Mouse (Mus musculus): ENCODE results near the gene Wdr43. TPM values are rescaled to one million over a fixed set of nuclear protein-coding genes. Genes with fewer than 3 reads are reported as not detected.
"Not testable (repeated sequence)": the region's sequence is repeated elsewhere in the genome, so short reads cannot be mapped to it uniquely, and the experiment has no call there.

The Wdr43 gene
- polyA plus RNA-seq, 1 experiment from 2014 or later = 104 TPM

GRCm38 (mm10) chr17:71631806-71632205, 16.1 kb downstream of the Wdr43 start:
- H3K4me1 ChIP-seq (ENCODE audit: control insufficient read depth, insufficient read depth, low read length) = no peaks in the 10 kb centered on the region
- no peak overlapping the region for H3K27ac ChIP-seq (replicated peaks; ENCODE audit: low read depth, low read length)
- no peak overlapping the region for H3K4me2 ChIP-seq (ENCODE audit: low read depth, low read length)
- H3K36me3 ChIP-seq (replicated peaks; ENCODE audit: control insufficient read depth, insufficient read depth, low read depth, low read length) = peaks cover 5% of the 10 kb centered on the region
- no peak for ATAC-seq (replicated peaks; ENCODE audit: insufficient number of reproducible peaks, low FRiP score, low TSS enrichment, low read depth)
- H3K4me3 ChIP-seq (ENCODE audit: low read depth, low read length) = no peak overlapping the region
- 85% methylated on average over 10 of the region's 10 CpGs for WGBS
- H3K9ac ChIP-seq (replicated peaks; ENCODE audit: low read length) = no peak overlapping the region
- H3K9me3 ChIP-seq (replicated peaks; ENCODE audit: control insufficient read depth, low read length) = no peaks in the 10 kb centered on the region
- no peaks in the 10 kb centered on the region for H3K27me3 ChIP-seq (ENCODE audit: control insufficient read depth, insufficient read depth, low read length)
- no peak for DNase-seq (ENCODE audit: low spot score)

- H3K4me3 ChIP-seq (ENCODE audit: low read depth, low read length) = no peak overlapping the region
- peaks cover 5% of the 10 kb centered on the region for H3K36me3 ChIP-seq (replicated peaks; ENCODE audit: control insufficient read depth, insufficient read depth, low read depth, low read length)
- H3K9ac ChIP-seq (replicated peaks; ENCODE audit: low read length) = no peak overlapping the region
- H3K4me2 ChIP-seq (ENCODE audit: low read depth, low read length) = no peak overlapping the region
- DNase-seq (ENCODE audit: low spot score) (no peak), ATAC-seq (replicated peaks; ENCODE audit: insufficient number of reproducible peaks, low FRiP score, low TSS enrichment, low read depth) (no peak)
- H3K27ac ChIP-seq (replicated peaks; ENCODE audit: low read depth, low read length) = no peak overlapping the region
- no peaks in the 10 kb centered on the region for H3K9me3 ChIP-seq (replicated peaks; ENCODE audit: control insufficient read depth, low read length)
- no peaks in the 10 kb centered on the region for H3K4me1 ChIP-seq (ENCODE audit: control insufficient read depth, insufficient read depth, low read length)
- 87% methylated on average over 8 of the region's 8 CpGs for WGBS
- H3K27me3 ChIP-seq (ENCODE audit: control insufficient read depth, insufficient read depth, low read length) = no peaks in the 10 kb centered on the region
Measured at GRCm38 (mm10) chr17:71633350-71633749, 17.7 kb downstream of the Wdr43 start.

GRCm38 (mm10) chr17:71636786-71637185, 21.1 kb downstream of the Wdr43 start:
- ATAC-seq (replicated peaks; ENCODE audit: insufficient number of reproducible peaks, low FRiP score, low TSS enrichment, low read depth) (no peak), DNase-seq (ENCODE audit: low spot score) (no peak)
- Histone ChIP-seq H3K36me3 (replicated peaks; ENCODE audit: control insufficient read depth, insufficient read depth, low read depth, low read length) (peaks cover 5% of the 10 kb centered on the region), H3K9ac (replicated peaks; ENCODE audit: low read length) (no peak overlapping the region), H3K4me3 (ENCODE audit: low read depth, low read length) (no peak overlapping the region), H3K27ac (replicated peaks; ENCODE audit: low read depth, low read length) (no peak overlapping the region), H3K4me2 (ENCODE audit: low read depth, low read length) (no peak overlapping the region), H3K27me3 (ENCODE audit: control insufficient read depth, insufficient read depth, low read length) (no peaks in the 10 kb centered on the region), H3K4me1 (ENCODE audit: control insufficient read depth, insufficient read depth, low read length) (no peaks in the 10 kb centered on the region), H3K9me3 (replicated peaks; ENCODE audit: control insufficient read depth, low read length) (no peaks in the 10 kb centered on the region)
- WGBS = 94% methylated on average over 8 of the region's 8 CpGs

- DNase-seq (ENCODE audit: low spot score) (no peak), ATAC-seq (replicated peaks; ENCODE audit: insufficient number of reproducible peaks, low FRiP score, low TSS enrichment, low read depth) (no peak)
- 91% methylated on average over 4 of the region's 4 CpGs for WGBS
- Histone ChIP-seq H3K36me3 (replicated peaks; ENCODE audit: control insufficient read depth, insufficient read depth, low read depth, low read length) (peaks cover 5% of the 10 kb centered on the region), H3K4me2 (ENCODE audit: low read depth, low read length) (no peak overlapping the region), H3K9ac (replicated peaks; ENCODE audit: low read length) (no peak overlapping the region), H3K27me3 (ENCODE audit: control insufficient read depth, insufficient read depth, low read length) (no peaks in the 10 kb centered on the region), H3K9me3 (replicated peaks; ENCODE audit: control insufficient read depth, low read length) (no peaks in the 10 kb centered on the region), H3K4me3 (ENCODE audit: low read depth, low read length) (no peak overlapping the region), H3K27ac (replicated peaks; ENCODE audit: low read depth, low read length) (no peak overlapping the region), H3K4me1 (ENCODE audit: control insufficient read depth, insufficient read depth, low read length) (no peaks in the 10 kb centered on the region)
Measured at GRCm38 (mm10) chr17:71637750-71638265, 22.1 kb downstream of the Wdr43 start.

GRCm38 (mm10) chr17:71639056-71639455, 23.4 kb downstream of the Wdr43 start:
- not testable (repeated sequence) for DNase-seq (ENCODE audit: low spot score); ATAC-seq (replicated peaks; ENCODE audit: insufficient number of reproducible peaks, low FRiP score, low TSS enrichment, low read depth); H3K9ac ChIP-seq (replicated peaks; ENCODE audit: low read length); H3K9me3 ChIP-seq (replicated peaks; ENCODE audit: control insufficient read depth, low read length); H3K27me3 ChIP-seq (ENCODE audit: control insufficient read depth, insufficient read depth, low read length); H3K36me3 ChIP-seq (replicated peaks; ENCODE audit: control insufficient read depth, insufficient read depth, low read depth, low read length); H3K4me2 ChIP-seq (ENCODE audit: low read depth, low read length); H3K4me3 ChIP-seq (ENCODE audit: low read depth, low read length); H3K4me1 ChIP-seq (ENCODE audit: control insufficient read depth, insufficient read depth, low read length); H3K27ac ChIP-seq (replicated peaks; ENCODE audit: low read depth, low read length)
- WGBS = 88% methylated on average over 5 of the region's 5 CpGs

GRCm38 (mm10) chr17:71640421-71641085, 24.9 kb downstream of the Wdr43 start:
- H3K4me3 ChIP-seq (ENCODE audit: low read depth, low read length) = no peak overlapping the region
- no peaks in the 10 kb centered on the region for H3K4me1 ChIP-seq (ENCODE audit: control insufficient read depth, insufficient read depth, low read length)
- peaks cover 3% of the 10 kb centered on the region for H3K36me3 ChIP-seq (replicated peaks; ENCODE audit: control insufficient read depth, insufficient read depth, low read depth, low read length)
- H3K9ac ChIP-seq (replicated peaks; ENCODE audit: low read length) = no peak overlapping the region
- H3K27ac ChIP-seq (replicated peaks; ENCODE audit: low read depth, low read length) = no peak overlapping the region
- no peak overlapping the region for H3K4me2 ChIP-seq (ENCODE audit: low read depth, low read length)
- WGBS = 91% methylated on average over 9 of the region's 9 CpGs
- DNase-seq (ENCODE audit: low spot score) (no peak), ATAC-seq (replicated peaks; ENCODE audit: insufficient number of reproducible peaks, low FRiP score, low TSS enrichment, low read depth) (no peak)
- no peaks in the 10 kb centered on the region for H3K9me3 ChIP-seq (replicated peaks; ENCODE audit: control insufficient read depth, low read length)
- H3K27me3 ChIP-seq (ENCODE audit: control insufficient read depth, insufficient read depth, low read length) = no peaks in the 10 kb centered on the region

GRCm38 (mm10) chr17:71642190-71642589, 26.5 kb downstream of the Wdr43 start:
- no peak overlapping the region for H3K9ac ChIP-seq (replicated peaks; ENCODE audit: low read length)
- no peaks in the 10 kb centered on the region for H3K9me3 ChIP-seq (replicated peaks; ENCODE audit: control insufficient read depth, low read length)
- 89% methylated on average over 3 of the region's 3 CpGs for WGBS
- H3K4me3 ChIP-seq (ENCODE audit: low read depth, low read length) = no peak overlapping the region
- peaks cover 3% of the 10 kb centered on the region for H3K36me3 ChIP-seq (replicated peaks; ENCODE audit: control insufficient read depth, insufficient read depth, low read depth, low read length)
- H3K27ac ChIP-seq (replicated peaks; ENCODE audit: low read depth, low read length) = no peak overlapping the region
- H3K27me3 ChIP-seq (ENCODE audit: control insufficient read depth, insufficient read depth, low read length) = no peaks in the 10 kb centered on the region
- ATAC-seq (replicated peaks; ENCODE audit: insufficient number of reproducible peaks, low FRiP score, low TSS enrichment, low read depth) (no peak), DNase-seq (ENCODE audit: low spot score) (no peak)
- no peak overlapping the region for H3K4me2 ChIP-seq (ENCODE audit: low read depth, low read length)
- H3K4me1 ChIP-seq (ENCODE audit: control insufficient read depth, insufficient read depth, low read length) = no peaks in the 10 kb centered on the region

- no peak for ATAC-seq (replicated peaks; ENCODE audit: insufficient number of reproducible peaks, low FRiP score, low TSS enrichment, low read depth)
- Histone ChIP-seq H3K4me3 (ENCODE audit: low read depth, low read length) (no peak overlapping the region), H3K4me2 (ENCODE audit: low read depth, low read length) (no peak overlapping the region), H3K4me1 (ENCODE audit: control insufficient read depth, insufficient read depth, low read length) (no peaks in the 10 kb centered on the region), H3K9ac (replicated peaks; ENCODE audit: low read length) (no peak overlapping the region), H3K27ac (replicated peaks; ENCODE audit: low read depth, low read length) (no peak overlapping the region), H3K9me3 (replicated peaks; ENCODE audit: control insufficient read depth, low read length) (no peaks in the 10 kb centered on the region), H3K27me3 (ENCODE audit: control insufficient read depth, insufficient read depth, low read length) (no peaks in the 10 kb centered on the region), H3K36me3 (replicated peaks; ENCODE audit: control insufficient read depth, insufficient read depth, low read depth, low read length) (peaks cover 2% of the 10 kb centered on the region)
- DNase-seq (ENCODE audit: low spot score) = no peak
- WGBS = 93% methylated on average over 9 of the region's 9 CpGs
Measured at GRCm38 (mm10) chr17:71650011-71650410, 34.3 kb downstream of the Wdr43 start.

All from embryonic facial prominence, embryonic 11.5 days (tissue).